Mouse (Mus musculus) spleen, postnatal 4 days (tissue): ENCODE results near the gene Hacl1.

Experiments
- DNase-seq, 2 experiments: peaks; one replicate each; pipeline ENCODE4 v3.0.0; 2022; ENCODE audit warnings: low spot score in 2 of 2

Gene Hacl1

DNA sequence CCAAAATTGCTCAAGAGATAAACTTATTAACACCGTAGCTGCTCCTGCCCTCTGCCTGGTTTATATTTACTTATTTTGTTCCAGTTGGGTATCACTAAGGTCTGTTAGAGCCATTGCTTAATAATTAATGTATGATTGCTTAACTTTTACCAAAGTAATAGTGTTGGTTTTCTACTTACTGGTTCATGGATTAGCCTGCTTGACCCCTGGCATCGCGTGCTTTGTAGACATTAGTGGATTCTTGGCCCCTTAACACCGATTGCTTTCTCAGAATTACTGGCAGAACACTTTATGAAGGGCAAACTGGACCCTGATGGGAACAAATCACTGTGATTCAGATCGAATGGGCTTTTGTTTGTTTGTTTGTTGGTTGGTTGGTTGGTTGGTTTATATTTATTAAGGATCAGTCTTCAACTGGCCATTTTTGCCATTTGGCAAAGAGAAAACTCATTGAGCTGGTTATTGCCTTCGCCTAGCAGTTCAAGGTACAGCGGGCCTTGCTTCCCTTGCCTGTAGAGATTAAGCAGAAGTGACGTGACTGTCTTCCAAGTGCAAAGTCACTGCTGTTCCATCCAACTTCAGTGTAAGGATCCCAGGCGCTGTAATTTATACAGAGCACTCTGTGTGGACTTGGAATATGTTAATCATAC, 545 bp upstream of the Hacl1 start:
- DNase-seq, result no peak

DNA sequence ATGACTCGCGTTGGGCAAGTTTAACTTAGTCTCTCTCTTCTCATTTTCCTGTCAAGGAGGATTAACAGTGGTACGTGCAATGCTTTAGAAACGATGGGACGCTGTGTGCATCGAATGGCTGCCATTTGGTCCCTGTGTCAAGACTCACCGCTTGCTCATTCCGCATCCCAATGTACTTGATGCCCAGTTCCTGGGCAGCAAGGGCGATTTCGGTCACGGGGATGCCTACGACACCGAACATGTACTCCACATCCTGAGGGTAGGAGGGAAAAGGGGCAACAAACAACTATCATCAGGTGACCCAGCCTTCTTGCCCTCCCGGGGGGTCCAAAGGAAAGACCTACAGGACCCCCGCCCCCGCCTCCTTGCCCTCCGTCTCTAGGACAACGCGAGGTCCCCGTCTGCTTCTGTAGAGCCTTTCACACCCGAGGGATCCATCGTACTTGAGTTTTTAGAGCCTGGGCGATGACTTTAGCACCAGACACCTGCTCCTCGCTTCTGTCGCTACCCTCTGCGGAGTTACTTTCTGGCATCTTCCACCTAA, 668 bp downstream of the Hacl1 start, which contains the start of gene Gm49387:
Gene Gm49387 (minus strand): TSS at position 533 of the 544 bp plus-strand sequence.
- no peak for DNase-seq

DNA sequence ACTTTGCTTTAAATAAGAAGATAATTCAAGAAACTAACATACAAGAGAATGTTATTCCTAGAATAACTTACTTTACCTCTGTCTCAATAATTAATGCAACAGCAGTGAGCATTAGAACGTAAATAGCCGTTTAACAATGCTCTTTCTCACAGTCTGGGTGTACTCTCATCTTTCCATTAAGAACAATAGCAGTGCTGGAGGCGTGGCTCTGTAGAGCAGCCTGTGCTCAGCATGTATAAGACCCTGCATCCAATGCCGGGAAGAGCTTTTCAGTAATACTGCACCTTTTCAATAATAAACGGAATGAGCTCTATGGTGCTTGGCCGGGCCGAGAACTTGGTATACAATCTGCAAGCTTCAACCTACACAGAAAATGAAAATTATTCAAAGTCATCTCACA, 10.4 kb downstream of the Hacl1 start:
- no peak for DNase-seq

DNA sequence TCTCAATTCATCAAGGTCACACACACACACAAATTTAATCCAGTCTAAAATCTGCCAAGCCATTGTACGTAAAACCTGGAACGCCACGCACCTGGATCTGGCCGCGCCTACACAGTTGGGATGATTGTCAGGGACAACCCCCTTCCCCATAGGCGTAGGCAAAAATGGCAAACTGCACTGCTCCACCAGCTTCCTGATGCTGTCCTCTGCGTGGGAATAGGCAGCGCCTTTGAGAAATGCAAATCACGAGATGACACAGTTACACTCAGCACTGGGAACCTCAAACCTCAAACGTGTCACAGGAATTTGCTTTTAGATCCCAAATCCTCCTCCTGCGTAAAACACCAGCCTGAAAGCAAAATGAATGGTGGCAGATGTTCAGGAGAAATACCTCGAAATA, 18.3 kb downstream of the Hacl1 start:
- no peak for DNase-seq

DNA sequence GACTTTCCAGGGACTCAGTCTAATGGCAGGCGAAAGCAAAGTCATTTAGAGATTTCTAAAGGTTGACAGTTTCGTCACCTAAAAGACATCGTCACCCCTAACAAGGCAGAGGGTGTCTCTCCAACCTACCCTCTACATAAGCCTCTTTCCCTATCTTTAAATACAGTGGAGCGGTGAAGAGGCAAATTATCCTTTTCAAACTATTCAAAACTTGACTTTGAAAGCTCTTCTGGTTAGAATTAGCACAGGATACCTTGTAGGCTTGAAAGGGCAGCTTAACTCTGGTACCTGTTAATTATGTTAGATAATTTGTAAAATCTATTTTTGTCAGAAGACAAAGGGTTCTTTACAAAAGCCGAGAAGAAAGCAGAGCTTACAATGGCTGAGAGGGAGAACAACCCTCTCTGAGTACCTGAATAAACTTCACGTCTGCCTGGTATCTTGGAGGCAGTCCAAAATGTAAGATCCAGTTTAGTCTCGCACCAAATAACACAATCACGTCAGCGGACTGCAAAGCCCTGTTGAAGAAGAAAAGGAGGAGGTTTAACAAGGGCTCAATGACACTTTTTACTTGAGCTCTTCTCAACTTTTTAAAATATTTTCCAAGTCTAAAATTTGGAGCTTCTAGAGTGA, 20.4 kb downstream of the Hacl1 start:
- DNase-seq, result no peak

DNA sequence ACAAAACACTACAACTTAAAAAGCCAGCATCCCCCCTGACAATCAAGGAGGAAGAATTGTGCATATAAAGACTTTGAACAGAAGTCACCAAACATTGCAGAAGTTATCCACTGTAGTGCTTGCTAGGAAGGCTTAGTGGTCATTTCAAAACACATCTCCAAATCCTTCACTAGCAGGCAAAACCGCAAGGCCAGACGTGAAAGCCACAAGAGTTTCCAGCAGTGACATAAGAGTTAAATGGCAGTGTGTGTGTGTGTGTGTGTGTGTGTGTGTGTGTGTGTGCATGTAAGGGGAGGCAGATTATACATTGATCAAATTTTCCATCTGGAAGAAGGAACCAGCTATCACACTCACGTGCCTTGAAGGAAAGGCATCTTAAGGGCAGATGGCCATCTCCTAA, 23.1 kb downstream of the Hacl1 start:
- DNase-seq, result no peak

DNA sequence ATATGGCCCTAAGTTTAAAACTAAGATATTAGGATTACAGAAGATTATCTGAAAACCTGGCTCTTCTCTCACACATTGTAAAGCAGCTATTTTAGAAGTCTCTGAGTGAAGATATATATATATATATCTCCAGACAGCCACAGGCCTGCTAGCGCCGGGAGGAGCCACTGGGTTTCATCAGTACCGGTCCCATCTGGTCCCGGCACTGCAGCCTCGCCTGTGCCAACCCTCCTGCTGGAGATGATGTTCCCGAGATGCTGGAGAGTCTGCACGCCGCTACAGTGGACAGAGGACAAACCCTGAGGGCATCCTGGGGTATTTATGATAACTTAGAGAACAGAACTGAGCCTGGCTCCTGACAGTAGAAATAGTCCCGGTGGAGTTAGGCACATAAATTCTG, 23.9 kb downstream of the Hacl1 start:
- no peak for DNase-seq

DNA sequence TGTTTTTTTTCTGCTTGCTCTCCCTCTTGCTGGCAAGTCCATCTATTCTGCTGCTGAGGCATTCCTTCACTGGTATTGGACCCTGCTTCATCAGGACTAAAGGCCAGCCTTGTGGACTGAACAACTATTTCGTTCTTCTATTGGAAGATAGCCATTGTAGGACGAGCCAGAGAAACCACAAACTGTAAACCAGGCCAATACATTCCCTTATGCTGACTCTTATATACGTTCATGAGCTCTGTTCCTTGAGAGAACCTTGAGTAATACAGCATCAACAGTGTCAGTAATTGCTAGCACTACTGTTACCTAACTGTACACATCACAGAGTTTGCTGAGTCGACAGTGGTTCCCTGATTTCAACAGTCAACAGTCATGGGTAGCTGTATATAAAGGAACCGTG, 27.4 kb downstream of the Hacl1 start:
- DNase-seq, result no peak

DNA sequence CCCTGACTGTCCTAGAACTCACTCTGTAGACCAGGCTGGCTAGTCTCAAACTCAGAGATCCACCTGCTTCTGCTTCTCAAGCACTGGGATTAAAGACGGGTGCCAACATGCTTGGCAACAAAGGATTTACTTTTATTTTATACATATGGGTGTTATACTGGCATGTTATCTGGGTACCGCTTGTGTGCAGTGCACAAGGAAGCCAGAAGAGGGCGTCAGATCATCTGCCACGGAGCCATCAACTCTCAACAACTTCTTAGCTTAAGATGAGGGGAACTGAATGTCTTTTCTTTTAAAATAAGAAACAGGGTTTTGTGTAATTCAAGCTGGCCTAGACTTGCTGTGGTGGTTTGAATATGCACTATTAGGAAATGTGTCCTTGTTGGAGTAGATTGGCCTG, 29.1 kb downstream of the Hacl1 start:
- no peak for DNase-seq

DNA sequence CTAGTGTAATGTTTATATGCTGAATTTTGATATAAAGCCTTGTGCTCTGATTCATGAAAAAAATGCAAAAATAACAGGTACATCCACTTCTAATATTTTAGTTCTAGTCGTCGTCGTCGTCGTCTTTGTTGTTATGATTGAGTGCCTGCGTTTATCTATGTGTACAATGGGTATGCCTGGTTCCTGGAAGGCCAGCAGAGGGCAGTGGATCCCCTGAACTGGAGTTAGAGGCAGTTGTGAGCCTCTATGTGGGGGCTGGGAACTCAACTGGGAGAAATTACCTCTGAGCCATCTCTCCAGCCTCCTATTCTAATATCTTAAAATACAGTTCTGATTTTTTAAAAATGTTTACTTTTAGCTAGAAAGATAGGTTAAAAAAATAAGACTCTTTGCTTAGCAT, 35.6 kb downstream of the Hacl1 start:
- DNase-seq, result peak in 1 of 2 experiments; percentile 59

DNA sequence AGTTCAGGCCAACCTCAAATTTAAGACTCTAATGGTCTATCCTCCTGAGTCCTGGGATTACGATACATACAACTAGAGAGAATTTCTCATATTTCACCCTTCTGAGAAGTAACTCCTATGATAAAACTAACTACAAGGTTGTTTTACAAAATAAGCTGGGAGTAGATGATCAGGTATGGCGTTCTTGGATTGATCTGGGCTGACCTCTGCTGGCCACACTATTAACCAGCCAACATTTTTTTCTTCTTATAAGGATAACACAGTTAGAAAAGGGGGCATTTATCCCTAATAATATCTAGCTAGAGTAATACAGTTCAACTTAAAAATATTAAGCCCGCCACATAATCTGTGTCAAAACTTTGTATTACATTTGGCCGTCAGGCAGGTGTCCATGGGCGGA, 36.2 kb downstream of the Hacl1 start:
- DNase-seq, result peak in 1 of 2 experiments; percentile 58

DNA sequence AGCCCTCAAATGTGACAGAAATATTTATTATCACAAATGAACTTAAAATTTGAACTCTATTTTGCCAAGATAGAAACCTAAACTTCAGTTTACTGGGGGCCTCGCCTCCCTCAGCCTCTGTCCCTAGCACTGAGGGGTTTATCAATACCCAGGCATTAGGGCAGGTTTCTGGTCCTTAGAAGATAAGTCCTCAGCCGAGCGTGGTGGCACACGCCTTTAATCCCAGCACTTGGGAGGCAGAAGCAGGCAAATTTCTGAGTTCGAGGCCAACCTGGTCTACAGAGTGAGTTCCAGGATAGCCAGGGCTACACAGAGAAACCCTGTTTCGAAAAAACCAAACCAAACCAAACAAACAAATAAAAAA, 38.5 kb downstream of the Hacl1 start:
- DNase-seq, result peak; percentile 21 to 60

DNA sequence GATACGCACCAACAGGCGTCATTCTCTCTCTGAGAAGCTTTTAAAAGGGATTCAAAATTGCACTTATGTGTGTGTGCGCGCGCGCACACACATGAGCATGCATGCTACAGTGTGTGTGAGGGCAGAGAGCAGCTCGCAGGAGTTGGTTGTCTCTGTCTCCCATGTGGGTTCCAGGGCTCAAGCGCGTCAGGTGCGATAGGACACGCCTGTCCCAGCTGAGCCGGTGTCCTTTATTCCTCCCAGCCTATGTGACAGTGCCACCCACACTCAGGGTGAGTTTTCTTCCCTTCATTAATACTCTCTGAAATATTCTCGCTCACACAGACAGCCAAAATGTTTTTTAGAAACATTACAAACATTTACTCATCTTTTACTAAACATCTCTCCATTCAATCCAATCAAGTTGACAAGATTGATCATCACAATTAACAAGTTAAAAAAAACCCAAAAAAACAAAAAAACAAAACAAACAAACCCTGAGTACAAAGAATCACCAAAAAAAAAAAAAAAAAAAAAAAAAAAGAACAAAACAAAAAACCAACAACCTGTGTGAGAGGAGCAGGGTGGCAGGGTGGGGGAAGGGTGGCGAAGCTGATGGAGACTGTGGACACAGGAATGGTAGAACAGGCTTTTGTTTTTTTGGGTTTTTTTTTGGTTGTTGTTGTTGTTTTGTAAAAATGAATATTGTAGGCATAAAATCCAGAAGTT, 39.0 kb downstream of the Hacl1 start:
- DNase-seq, result no peak

DNA sequence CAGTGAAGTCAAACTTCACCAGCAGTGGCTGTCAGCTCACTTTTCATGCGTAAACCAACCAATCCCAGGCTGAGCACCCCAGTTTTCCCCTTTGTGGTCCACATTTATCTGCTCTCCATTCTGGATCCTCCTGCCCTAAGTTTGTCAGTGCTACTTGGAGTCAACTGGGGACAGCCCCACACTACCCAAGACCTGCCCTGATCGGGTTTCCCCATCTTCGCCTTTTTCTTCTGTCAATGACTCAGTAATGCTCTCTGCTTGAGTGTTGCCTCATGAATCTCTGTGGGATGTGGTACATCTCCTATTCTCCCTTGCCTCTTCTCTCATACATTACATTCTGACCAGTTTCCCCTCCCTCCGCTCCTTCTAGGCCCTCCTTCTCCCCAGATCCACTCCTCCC, 43.6 kb downstream of the Hacl1 start:
- DNase-seq, result peak in 1 of 2 experiments; percentile 58

DNA sequence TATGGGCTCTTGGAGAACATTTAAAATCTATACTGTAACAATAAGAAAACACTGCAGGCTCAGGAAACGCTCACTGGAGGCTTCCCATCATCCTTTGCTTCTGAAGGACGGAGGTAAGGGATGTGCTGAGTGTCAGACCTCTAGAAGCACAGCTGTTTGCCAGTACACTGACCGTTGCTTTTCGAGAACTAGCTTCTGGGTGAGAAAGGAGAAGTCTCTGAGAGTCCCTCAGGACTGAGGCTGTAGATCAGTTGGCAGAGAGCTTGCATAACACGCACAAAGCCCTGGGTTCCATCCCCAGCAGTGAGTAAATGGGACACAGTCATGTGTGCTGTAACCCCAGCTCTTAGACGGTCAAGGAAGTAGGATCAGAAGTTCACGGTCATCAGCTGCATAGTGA, 44.7 kb downstream of the Hacl1 start:
- peak; percentile 17 to 59 for DNase-seq

DNA sequence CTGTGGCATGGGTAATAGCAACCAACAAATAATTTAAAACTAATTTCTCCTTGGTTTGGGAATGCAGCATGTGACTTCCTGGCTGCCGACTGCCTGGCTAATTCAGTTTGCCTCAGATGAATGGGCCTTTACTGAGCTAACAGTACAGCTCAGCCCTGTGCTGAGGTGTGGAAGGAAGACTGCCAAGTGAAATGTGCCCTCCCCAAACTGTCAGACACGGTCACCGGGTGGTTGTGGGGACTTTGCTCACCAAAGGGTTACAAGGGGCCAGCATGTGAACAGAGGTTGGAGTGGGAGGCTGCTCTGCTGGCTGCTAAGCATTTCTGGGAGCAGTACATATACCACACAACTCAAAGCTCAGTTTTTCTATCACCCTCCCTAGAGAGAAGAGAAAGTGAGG, 46.4 kb downstream of the Hacl1 start:
- peak in 1 of 2 experiments; percentile 57 for DNase-seq

DNA sequence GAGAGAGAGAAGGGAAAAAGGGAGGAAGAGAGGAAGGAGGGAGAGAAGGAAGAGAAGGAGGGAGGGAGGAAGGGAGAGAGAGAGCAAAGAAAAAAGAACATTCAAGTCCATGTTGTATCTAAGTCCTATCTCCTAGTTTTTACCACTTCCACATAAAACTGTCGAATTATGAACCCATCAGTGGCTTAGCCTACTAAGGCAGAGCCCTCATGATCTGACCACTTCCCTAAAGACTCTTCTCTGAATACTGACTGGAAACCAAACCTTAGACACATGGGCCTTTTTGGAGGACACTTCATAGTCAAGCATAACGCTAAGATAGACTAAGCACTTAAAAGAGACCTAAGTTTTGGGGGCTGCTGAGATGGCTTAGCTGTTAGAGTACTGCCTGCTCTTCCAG, 48.0 kb downstream of the Hacl1 start:
- no peak for DNase-seq

DNA sequence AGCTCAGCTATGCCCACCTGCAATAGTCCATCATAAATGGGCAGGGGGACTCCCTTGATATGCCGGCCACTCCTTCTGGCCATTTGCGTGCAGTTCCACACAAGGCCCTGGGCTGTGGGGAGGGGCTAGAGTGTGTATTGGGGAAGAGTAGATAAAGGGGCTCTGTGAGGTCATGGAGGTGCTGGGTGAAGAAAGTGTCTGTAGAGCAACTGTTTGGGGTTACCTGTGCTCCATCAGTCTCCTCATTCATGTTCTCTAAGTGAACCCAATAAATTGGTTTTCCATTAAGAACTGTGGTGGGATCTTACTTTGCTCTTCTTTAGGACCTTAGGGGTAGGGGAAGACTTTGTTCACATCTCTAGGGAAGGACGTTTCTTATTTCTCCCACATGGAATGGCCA, 49.8 kb downstream of the Hacl1 start, which contains the start of gene Colq:
Gene Colq (minus strand): TSS at position 101 of the 400 bp plus-strand sequence.
- DNase-seq, result no peak

DNA sequence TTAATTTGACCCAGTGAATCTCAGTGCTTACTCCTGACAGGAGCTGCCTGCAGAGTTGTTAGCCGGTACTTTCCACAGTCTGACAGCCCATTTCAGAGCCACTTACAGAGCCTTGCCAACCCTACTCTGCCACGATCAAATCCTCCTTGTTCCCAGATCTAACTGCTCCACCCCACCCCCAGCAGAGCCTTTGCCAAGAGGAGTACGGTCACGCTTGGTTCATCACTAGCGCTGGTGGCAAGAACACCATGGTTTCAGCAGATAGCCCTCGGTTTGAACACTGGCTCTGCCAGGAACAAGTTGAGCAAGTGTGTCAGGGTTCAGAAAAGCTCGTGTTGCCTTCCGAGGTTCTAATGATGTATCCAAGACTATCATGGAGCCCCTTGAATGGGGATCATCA, 54.6 kb downstream of the Hacl1 start:
- DNase-seq, result no peak

DNA sequence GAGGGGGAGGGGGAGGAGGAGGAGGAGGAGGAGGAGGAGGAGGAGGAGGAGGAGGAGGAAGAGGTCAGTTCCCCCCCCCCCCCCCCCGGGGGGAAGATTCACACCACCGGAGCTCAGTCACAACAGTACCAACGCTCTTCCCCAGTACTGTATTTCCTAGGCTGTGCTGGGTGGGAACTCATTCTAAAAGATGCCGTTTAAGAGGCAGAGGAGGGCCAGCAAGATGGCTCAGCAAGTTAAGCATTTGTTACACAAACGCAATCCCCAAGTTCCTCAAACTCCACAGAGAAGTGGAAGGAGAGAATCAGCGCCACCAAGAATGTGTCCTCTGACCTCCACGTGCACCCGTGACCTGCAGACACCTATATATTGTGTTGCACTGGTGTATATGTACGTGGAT, 58.0 kb downstream of the Hacl1 start:
- DNase-seq, result no peak

DNA sequence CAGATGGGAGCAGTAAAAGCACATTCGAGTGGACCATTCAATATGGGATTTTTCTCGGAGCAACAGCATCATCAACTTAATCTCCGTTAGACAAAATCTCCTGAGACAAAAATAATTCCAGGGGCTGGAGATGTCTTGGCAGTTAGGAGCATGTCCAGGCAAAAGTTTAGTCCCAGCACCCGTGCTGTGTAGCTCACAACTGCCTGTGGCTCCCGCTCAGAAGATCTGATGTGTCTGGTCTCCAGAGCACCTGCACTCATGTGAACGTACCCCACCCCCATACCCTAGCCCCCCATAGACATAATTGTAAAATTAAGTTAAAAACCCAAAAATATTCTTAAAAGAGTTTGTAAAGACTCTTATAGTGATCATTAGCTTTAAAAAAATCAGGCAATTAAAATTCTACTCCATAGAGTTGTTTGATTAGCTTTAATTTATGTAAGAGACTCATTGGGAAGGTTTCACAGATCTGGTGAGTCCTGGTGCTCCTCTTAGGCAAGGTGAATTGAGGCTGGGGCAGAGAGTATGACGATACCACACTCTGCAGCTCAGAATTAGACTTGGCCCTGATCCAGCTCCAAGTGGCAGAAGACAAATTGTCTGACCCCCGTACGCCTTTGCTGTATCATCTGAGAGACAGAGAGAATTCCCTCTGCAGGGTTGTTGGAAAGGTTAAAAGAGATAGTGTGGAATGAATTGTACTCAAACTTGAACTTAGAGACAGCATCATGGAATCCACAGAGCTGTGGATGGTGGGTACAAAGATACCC, 62.9 kb downstream of the Hacl1 start:
- DNase-seq, result no peak
